Mouse (Mus musculus): ENCODE measurements around the gene Rtn1. TPM values are rescaled to one million over a fixed set of nuclear protein-coding genes. Genes with fewer than 3 reads are reported as not detected.

Rtn1 gene
- polyA plus RNA-seq, 2 experiments, result 2.4 to 5.9 TPM

- ATAC-seq (ENCODE audit: low FRiP score, low read depth), result no peak
- H3K9ac ChIP-seq (ENCODE audit: low read depth, low read length, severe bottlenecking), result no peak overlapping the region
- WGBS, result 93% methylated on average over 3 of the region's 3 CpGs
Observed at GRCm38 (mm10) chr12:72178322-72178721, 230.5 kb downstream of the Rtn1 start.

More at GRCm38 (mm10) chr12:72178322-72178721, 230.5 kb downstream of the Rtn1 start:
- no peak for TF ChIP-seq POLR2A (IDR thresholded peaks at IDR 0.05; ENCODE audit: borderline replicate concordance, extremely low read depth, insufficient read depth, insufficient read length)
- Histone ChIP-seq H3K27ac (replicated peaks; ENCODE audit: low read depth, low read length) (no peak overlapping the region), H3K9me3 (ENCODE audit: control insufficient read depth, low read length) (no peaks in the 10 kb centered on the region), H3K4me2 (replicated peaks; ENCODE audit: low read depth, low read length, severe bottlenecking) (no peak overlapping the region), H3K27me3 (ENCODE audit: control insufficient read depth, insufficient read depth, low read length) (no peaks in the 10 kb centered on the region), H3K36me3 (ENCODE audit: control insufficient read depth, insufficient read depth, low read length) (no peaks in the 10 kb centered on the region), H3K4me3 (replicated peaks; ENCODE audit: low read length) (no peak overlapping the region), H3K4me1 (ENCODE audit: control insufficient read depth, insufficient read depth, low read length) (no peaks in the 10 kb centered on the region)
- DNase-seq (ENCODE audit: low spot score), result no peak

Other genes with a start within 250 kb of the Rtn1 start
- gene Ccdc175, start 224.0 kb downstream of the Rtn1 start, polyA plus RNA-seq (2012; rRNA removed), result not detected in 2 replicates
- not detected in 2 replicates for gene Ccdc175, start 224.0 kb downstream of the Rtn1 start, polyA plus RNA-seq (2014; fragmentation: Nextera tagmentation; extraction: Ambion mirVana)
- gene Lrrc9, start 32.8 kb upstream of the Rtn1 start, polyA plus RNA-seq (2012; rRNA removed), result 0.17 and 0.30 TPM in 2 replicates
- 0.10 and 0.40 TPM in 2 replicates for gene Lrrc9, start 32.8 kb upstream of the Rtn1 start, polyA plus RNA-seq (2014; fragmentation: Nextera tagmentation; extraction: Ambion mirVana)
- gene Pcnx4, start 127.3 kb upstream of the Rtn1 start, polyA plus RNA-seq (2012; rRNA removed), result 10.1 and 10.2 TPM in 2 replicates
- 12.4 and 13.5 TPM in 2 replicates for gene Pcnx4, start 127.3 kb upstream of the Rtn1 start, polyA plus RNA-seq (2014; fragmentation: Nextera tagmentation; extraction: Ambion mirVana)
- gene Gm4756, start 240.6 kb upstream of the Rtn1 start, polyA plus RNA-seq (2012; rRNA removed), result not detected in 2 replicates
- gene Gm4756, start 240.6 kb upstream of the Rtn1 start, polyA plus RNA-seq (2014; fragmentation: Nextera tagmentation; extraction: Ambion mirVana), result not detected in 2 replicates